Mouse (Mus musculus): ENCODE measurements around the gene Vmn1r181.
A peak's percentile ranks its signal among the peaks of the same experiment; 100 is the strongest.
"Not testable (repeated sequence)": the region's sequence is repeated elsewhere in the genome, so short reads cannot be mapped to it uniquely, and the experiment has no call there.

Gene Vmn1r181

DNA sequence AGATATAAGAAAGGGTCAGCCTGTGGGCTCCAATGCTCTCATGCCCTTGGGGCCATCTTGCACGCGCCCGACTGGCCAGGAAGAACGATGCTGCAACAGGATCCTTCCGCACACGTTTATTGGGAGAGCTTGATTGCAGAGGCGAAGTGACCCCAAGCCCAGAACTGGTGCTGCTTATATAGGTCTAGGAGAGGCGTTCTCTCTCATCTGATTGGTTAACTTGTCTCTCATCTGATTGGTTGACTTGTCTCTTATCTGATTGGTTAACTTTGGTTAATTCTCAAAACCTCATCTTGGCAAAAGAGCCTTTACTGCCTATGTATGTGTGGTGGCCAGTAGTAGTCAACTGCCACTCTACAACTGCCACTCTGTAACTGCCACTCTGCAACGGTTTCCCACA lies at the start of gene Vmn1r181:
Gene Vmn1r181 (plus strand): TSS at position 301 of the 400 bp plus-strand sequence.
- DNase-seq (ENCODE audit: low read depth): not testable (repeated sequence)

DNA sequence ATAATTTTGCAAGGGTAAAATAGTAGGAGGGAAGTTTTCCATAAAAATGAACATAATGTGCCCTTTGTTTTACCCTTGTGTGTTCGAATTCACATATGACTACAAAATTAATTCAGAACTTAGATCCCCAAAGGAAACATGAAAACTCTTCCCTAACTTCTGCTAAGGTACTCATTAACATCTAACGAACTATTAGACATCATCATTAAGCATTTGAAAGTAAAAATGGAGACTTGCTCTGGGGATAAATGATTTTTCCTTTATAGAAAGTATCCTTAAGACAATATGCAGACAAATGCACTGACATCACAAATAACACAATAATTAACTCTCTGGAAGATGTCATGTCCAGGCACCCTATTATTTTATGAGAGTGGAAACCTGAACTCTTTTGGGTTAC lies 47.7 kb upstream of the Vmn1r181 start, which contains the start of gene Vmn1r179:
Gene Vmn1r179 (plus strand): TSS at position 301 of the 400 bp plus-strand sequence.
- no peak for DNase-seq (ENCODE audit: low read depth)

DNA sequence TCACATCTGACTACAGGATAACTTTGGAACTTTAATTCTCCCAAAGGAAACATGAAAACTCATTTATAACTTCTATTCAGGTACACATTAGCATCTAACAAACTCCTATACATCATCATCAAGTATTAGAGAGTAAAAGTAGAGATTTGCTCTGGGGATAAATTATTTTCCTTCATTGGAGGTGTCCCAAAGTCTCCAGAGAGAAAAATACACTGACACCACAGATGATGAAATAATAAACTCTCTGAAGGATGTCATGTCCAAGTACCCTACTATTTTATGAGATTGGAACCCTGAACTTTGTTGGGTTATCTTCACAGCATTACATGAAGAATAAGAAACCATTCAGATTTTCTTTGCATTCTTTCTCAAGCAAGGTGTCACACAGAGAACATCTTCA lies 24.1 kb upstream of the Vmn1r181 start, which contains the start of gene Vmn1r180:
Gene Vmn1r180 (plus strand): TSS at position 301 of the 400 bp plus-strand sequence.
- no peak for DNase-seq (ENCODE audit: low read depth)

DNA sequence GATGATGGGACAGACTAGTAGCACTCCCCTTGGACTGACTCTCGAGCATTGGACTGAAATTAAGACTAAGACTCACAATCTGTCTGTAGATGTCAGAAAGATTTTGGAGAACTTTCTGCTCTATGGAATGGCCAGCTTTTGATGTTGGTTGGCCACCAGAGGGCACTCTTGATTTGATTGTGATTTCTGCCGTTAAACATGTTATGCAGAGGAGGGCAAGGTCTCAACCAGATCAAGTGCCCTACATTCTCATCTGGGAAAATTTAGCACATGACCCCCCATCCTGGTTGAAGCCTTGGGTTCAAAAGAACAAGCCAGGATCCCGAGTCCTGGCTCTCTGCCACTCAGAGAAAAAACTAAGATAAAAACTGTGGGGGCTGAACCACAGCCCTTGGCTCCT lies 6.4 kb upstream of the Vmn1r181 start:
- peak; percentile 24 for DNase-seq (ENCODE audit: low read depth)

DNA sequence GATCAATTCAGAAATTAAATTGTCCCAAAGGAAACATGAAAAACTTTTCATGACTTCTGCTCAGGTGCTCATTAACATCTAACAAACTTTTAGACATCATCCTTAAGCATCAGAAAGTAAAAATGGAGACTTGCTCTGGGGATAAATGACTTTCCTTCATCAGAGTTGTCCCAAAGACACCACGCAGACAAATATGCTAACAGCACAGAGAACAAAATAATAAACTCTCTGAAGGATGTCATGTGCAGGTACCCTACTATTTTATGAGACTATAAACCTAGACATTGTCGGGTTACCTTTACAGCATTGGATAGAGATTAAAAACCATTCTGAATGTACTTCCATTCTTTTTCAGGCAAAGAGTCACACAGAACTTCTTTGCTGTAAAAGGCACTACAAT lies 27.0 kb downstream of the Vmn1r181 start, which contains the start of gene V1rd19:
Gene V1rd19 (plus strand): TSS at position 301 of the 400 bp plus-strand sequence.
- no peak for DNase-seq (ENCODE audit: low read depth)

Data from induced T-regulatory cell, adult 2 months (primary cell).